Mouse (Mus musculus) E14TG2a.4 (cell line): Measurements from ENCODE around the gene Trpm5.

Experiments
- H3K27me3 ChIP-seq: 2 replicates; pipeline ENCODE4 v1.6.1; 2014; ENCODE audit warnings: low read length, control low read depth; ENCODE audit not compliant: insufficient read depth
- H3K36me3 ChIP-seq: 2 replicates; pipeline ENCODE4 v1.6.1; 2014; ENCODE audit warnings: low read length, control low read depth; ENCODE audit not compliant: insufficient read depth
- H3K4me1 ChIP-seq: replicated peaks from 2 replicates; pipeline ENCODE4 v1.6.1; 2014; ENCODE audit warnings: low read depth, low read length, control low read depth
- H3K4me3 ChIP-seq: replicated peaks from 2 replicates; pipeline ENCODE4 v1.5.1; 2014; ENCODE audit warnings: mild to moderate bottlenecking, low read length
- H3K9me3 ChIP-seq: 2 replicates; pipeline ENCODE4 v1.6.1; 2014; ENCODE audit warnings: low read length, control low read depth
- CTCF ChIP-seq: conservative IDR thresholded peaks from 2 replicates; pipeline ENCODE4 v1.5.1; 2014; ENCODE audit warnings: low read length
- NANOG ChIP-seq: IDR thresholded peaks from 2 replicates; pipeline ENCODE4 v1.6.1; 2014; ENCODE audit warnings: borderline replicate concordance, low read length, mixed read lengths
- POU5F1 ChIP-seq: IDR thresholded peaks from 2 replicates; pipeline ENCODE4 v1.6.1; 2014; ENCODE audit warnings: low read length, borderline replicate concordance

The Trpm5 gene

DNA sequence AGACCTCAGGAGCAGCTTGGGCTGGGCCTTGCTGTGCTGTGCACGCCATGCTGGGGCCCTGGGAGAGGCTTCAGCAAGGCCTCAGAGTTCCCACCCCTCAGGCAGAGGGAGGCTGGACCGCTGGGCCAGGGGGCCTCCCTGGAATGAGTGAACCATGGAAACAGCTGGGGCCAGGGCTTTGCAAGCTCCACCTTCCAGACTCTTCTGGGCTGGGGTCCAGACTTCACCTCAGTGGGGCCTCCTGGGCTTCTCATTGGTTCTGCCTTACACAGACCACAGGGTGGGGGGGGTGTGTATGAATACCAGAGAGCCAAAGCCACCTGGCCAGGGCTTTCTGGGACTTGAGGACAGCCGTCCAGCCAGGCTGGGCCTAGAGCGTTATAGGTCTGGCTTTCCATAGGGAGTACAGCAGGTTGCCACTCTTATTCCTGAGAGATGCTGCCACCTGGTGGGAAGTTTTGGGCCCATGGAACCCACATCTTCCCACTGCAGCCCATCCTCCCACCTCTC lies 7.3 kb downstream of the Trpm5 start:
- H3K4me1 ChIP-seq, result peaks cover 9% of the 10 kb centered on the region

GRCm38 (mm10) chr7:143086366-143086765 lies 8.1 kb downstream of the Trpm5 start:
- Histone ChIP-seq H3K4me1 (peaks cover 9% of the 10 kb centered on the region), H3K9me3 (no peaks in the 10 kb centered on the region), H3K4me3 (no peak overlapping the region), H3K36me3 (no peaks in the 10 kb centered on the region), H3K27me3 (peaks cover 64% of the 10 kb centered on the region)
- TF ChIP-seq CTCF (peak; percentile 97), NANOG (no peak)

More for the DNA sequence above, 7.3 kb downstream of the Trpm5 start:
- Histone ChIP-seq H3K4me3 (no peak overlapping the region), H3K9me3 (no peaks in the 10 kb centered on the region), H3K36me3 (no peaks in the 10 kb centered on the region), H3K27me3 (peaks cover 67% of the 10 kb centered on the region)
- no peak for TF ChIP-seq NANOG
- peak; percentile 49 for TF ChIP-seq CTCF
- no peak for TF ChIP-seq POU5F1

DNA sequence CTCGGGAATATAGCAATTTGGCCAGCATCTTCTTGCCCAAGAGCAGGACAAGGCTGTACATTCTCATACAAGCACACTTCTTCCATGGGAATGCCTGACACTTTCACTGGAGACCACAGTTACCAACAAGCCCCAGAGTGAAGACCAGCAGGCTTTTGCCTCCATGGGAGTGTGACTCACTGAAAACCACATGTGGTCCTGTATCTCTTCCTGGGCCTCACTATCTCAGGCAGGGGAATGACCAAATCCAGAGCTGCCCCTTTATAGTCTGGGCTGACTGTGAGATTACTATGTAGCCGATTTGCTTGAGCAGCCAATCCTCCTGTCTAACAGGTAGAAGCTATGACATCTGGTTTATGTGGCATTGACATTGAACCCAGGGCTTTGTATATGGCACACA lies 10.7 kb downstream of the Trpm5 start:
- peaks cover 51% of the 10 kb centered on the region for H3K27me3 ChIP-seq
- no peak for TF ChIP-seq NANOG
- no peak for TF ChIP-seq CTCF
- TF ChIP-seq POU5F1, result no peak
- H3K36me3 ChIP-seq, result no peaks in the 10 kb centered on the region
- H3K4me3 ChIP-seq, result no peak overlapping the region
- peaks cover 9% of the 10 kb centered on the region for H3K4me1 ChIP-seq
- H3K9me3 ChIP-seq, result no peaks in the 10 kb centered on the region

- TF ChIP-seq NANOG, result no peak
- no peak for TF ChIP-seq POU5F1
- no peak for TF ChIP-seq CTCF
- Histone ChIP-seq H3K9me3 (no peaks in the 10 kb centered on the region), H3K4me1 (peaks cover 6% of the 10 kb centered on the region), H3K4me3 (no peak overlapping the region), H3K27me3 (peaks cover 42% of the 10 kb centered on the region), H3K36me3 (no peaks in the 10 kb centered on the region)
Measured at GRCm38 (mm10) chr7:143082024-143082423, 12.4 kb downstream of the Trpm5 start.

GRCm38 (mm10) chr7:143077351-143077750 lies 17.1 kb downstream of the Trpm5 start:
- Histone ChIP-seq H3K4me1 (no peaks in the 10 kb centered on the region), H3K4me3 (no peak overlapping the region), H3K9me3 (no peaks in the 10 kb centered on the region), H3K27me3 (peaks cover 34% of the 10 kb centered on the region; the same call in 1 of the 2 replicates), H3K36me3 (no peaks in the 10 kb centered on the region)
- no peak for TF ChIP-seq CTCF
- TF ChIP-seq NANOG, result no peak
- TF ChIP-seq POU5F1, result no peak

GRCm38 (mm10) chr7:143075394-143075793 lies 19.0 kb downstream of the Trpm5 start:
- H3K4me3 ChIP-seq, result no peak overlapping the region
- H3K4me1 ChIP-seq, result peaks cover 11% of the 10 kb centered on the region
- H3K9me3 ChIP-seq, result no peaks in the 10 kb centered on the region
- peaks cover 17% of the 10 kb centered on the region for H3K36me3 ChIP-seq
- TF ChIP-seq POU5F1 (no peak), NANOG (no peak), CTCF (no peak)
- H3K27me3 ChIP-seq, result peaks cover 27% of the 10 kb centered on the region; the same call in 1 of the 2 replicates

- H3K27me3 ChIP-seq, result peaks cover 18% of the 10 kb centered on the region; the same call in 1 of the 2 replicates
- H3K9me3 ChIP-seq, result no peaks in the 10 kb centered on the region
- TF ChIP-seq CTCF, result peak; percentile 80
- TF ChIP-seq POU5F1, result no peak
- TF ChIP-seq NANOG, result no peak
- H3K4me3 ChIP-seq, result no peak overlapping the region
- H3K4me1 ChIP-seq, result peaks cover 26% of the 10 kb centered on the region
- H3K36me3 ChIP-seq, result peaks cover 26% of the 10 kb centered on the region
Measured at GRCm38 (mm10) chr7:143073086-143073485, 21.4 kb downstream of the Trpm5 start.

DNA sequence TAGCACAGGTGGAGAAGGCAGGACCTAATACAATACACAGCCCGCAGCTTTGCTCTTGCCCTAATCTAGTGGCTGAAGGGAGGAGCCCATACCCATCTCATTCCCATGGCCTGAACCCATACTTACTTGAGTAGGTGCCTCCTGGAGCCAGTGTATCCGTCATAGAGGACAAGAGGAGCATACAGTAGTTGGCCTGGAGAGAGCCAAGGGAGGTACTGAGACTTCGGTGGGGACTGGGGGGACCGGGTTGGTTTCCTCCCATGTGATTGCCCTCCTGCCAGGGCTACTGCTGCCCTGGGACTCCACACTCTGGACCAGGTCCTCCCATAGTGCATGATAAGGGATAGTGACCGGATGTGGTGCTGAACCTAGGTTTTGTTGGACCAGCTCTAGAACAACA lies 21.8 kb downstream of the Trpm5 start:
- Histone ChIP-seq H3K4me3 (no peak overlapping the region), H3K9me3 (no peaks in the 10 kb centered on the region), H3K27me3 (peaks cover 18% of the 10 kb centered on the region; the same call in 1 of the 2 replicates), H3K4me1 (peaks cover 31% of the 10 kb centered on the region), H3K36me3 (peaks cover 31% of the 10 kb centered on the region)
- TF ChIP-seq NANOG (no peak), POU5F1 (no peak), CTCF (no peak)

GRCm38 (mm10) chr7:143070506-143071070 lies 23.9 kb downstream of the Trpm5 start:
- H3K36me3 ChIP-seq, result peaks cover 51% of the 10 kb centered on the region
- H3K27me3 ChIP-seq, result peaks cover 9% of the 10 kb centered on the region; the same call in 1 of the 2 replicates
- H3K9me3 ChIP-seq, result no peaks in the 10 kb centered on the region
- H3K4me3 ChIP-seq, result peak overlapping the region; percentile 96
- no peak for TF ChIP-seq NANOG
- no peak for TF ChIP-seq CTCF
- H3K4me1 ChIP-seq, result peaks cover 51% of the 10 kb centered on the region
